Mouse (Mus musculus) limb, embryonic 15.5 days (tissue): ENCODE results near the gene Lhx4. TPM values are rescaled to one million over a fixed set of nuclear protein-coding genes. Genes with fewer than 3 reads are reported as not detected.

ENCODE experiments used
- ATAC-seq: fragments of 200-750 bp; cut with Nextera tagmentation; 2 replicates; pipeline ENCODE4 v1.8.0; 2017; ENCODE audit warnings: low read depth, moderate TSS enrichment; ENCODE audit not compliant: insufficient number of reproducible peaks, low FRiP score, low TSS enrichment
- H3K27ac ChIP-seq: fragments of 300-500 bp; sonication (generic); 2 replicates; pipeline ENCODE4 v1.5.1; 2015; ENCODE audit warnings: moderate library complexity, mild to moderate bottlenecking, inconsistent platforms
- H3K27me3 ChIP-seq: fragments of 300-500 bp; sonication (generic); 2 replicates; pipeline ENCODE4 v1.6.1; 2015; ENCODE audit warnings: inconsistent platforms
- H3K36me3 ChIP-seq: fragments of 300-500 bp; sonication (generic); 2 replicates; pipeline ENCODE4 v1.6.1; 2015; ENCODE audit warnings: inconsistent platforms
- H3K4me1 ChIP-seq: fragments of 300-500 bp; sonication (generic); 2 replicates; pipeline ENCODE4 v1.6.1; 2015; ENCODE audit warnings: inconsistent platforms
- H3K4me2 ChIP-seq: fragments of 300-500 bp; sonication (generic); 2 replicates; pipeline ENCODE4 v1.6.1; 2015; ENCODE audit warnings: mild to moderate bottlenecking, inconsistent platforms
- H3K4me3 ChIP-seq: fragments of 300-500 bp; sonication (generic); 2 replicates; pipeline ENCODE4 v1.5.1; 2015; ENCODE audit warnings: mild to moderate bottlenecking, inconsistent platforms
- H3K9ac ChIP-seq: fragments of 300-500 bp; sonication (generic); 2 replicates; pipeline ENCODE4 v1.6.1; 2015; ENCODE audit warnings: inconsistent platforms
- H3K9me3 ChIP-seq: fragments of 300-500 bp; sonication (generic); 2 replicates; pipeline ENCODE4 v1.6.1; 2016; ENCODE audit warnings: inconsistent platforms
- WGBS: fragments of 180-500 bp; shearing (Covaris S2); methylation state at CpG from one replicate; pipeline ENCODE4 v1.1.7; 2015; 5-methylcytosine and 5-hydroxymethylcytosine counted together
- polyA plus RNA-seq: library from polyadenylated mRNA; unstranded; fragments of >200 nt; fragmentation: Nextera tagmentation; extraction: Ambion mirVana; gene quantifications from 2 replicates; pipeline ENCODE4 v1.2.1, GENCODE M21; 2015

Gene Lhx4
- polyA plus RNA-seq, 1 experiment from 2014 or later, result 0.04 TPM

- no peaks in the 10 kb centered on the region for H3K27me3 ChIP-seq
- H3K4me2 ChIP-seq, result no peak overlapping the region
- no peak for ATAC-seq
- H3K27ac ChIP-seq, result no peak overlapping the region
- H3K4me3 ChIP-seq, result no peak overlapping the region
- H3K9ac ChIP-seq, result no peak overlapping the region
- H3K4me1 ChIP-seq, result peaks cover 6% of the 10 kb centered on the region; the same call in 1 of the 2 replicates
- H3K36me3 ChIP-seq, result no peaks in the 10 kb centered on the region
- no peaks in the 10 kb centered on the region for H3K9me3 ChIP-seq
- 90% methylated on average over 5 of the region's 5 CpGs for WGBS
These were observed 61.9 kb downstream of the Lhx4 start for GRCm38 (mm10) chr1:155689558-155689957.

- WGBS, result 84% methylated on average over 4 of the region's 4 CpGs
- no peak overlapping the region for H3K4me3 ChIP-seq
- no peak for ATAC-seq
- peaks cover 6% of the 10 kb centered on the region; the same call in 1 of the 2 replicates for H3K4me1 ChIP-seq
- no peak overlapping the region for H3K4me2 ChIP-seq
- no peak overlapping the region for H3K9ac ChIP-seq
- H3K36me3 ChIP-seq, result no peaks in the 10 kb centered on the region
- H3K27me3 ChIP-seq, result no peaks in the 10 kb centered on the region
- H3K27ac ChIP-seq, result no peak overlapping the region
- no peaks in the 10 kb centered on the region for H3K9me3 ChIP-seq
These were observed 62.3 kb downstream of the Lhx4 start for GRCm38 (mm10) chr1:155689141-155689540.

DNA sequence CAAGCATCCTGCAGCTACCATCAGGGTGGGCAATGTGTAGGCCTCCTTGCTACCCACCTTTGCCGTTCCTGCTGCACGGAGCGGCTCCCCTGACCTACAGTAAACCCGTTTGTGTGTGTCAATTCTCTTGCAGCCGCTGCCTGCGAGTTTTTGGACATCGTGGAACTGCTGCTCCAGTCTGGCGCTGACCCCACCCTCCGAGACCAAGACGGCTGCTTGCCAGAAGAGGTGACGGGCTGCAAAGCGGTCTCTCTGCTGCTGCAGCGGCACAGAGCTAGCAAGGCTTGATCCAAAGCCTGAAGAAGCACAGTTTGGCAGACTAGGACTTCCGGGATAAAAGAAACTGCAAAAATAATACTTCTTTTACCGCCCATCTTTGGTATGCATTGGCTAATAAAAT lies 64.7 kb downstream of the Lhx4 start:
- Histone ChIP-seq H3K27me3 (no peaks in the 10 kb centered on the region), H3K4me2 (no peak overlapping the region), H3K36me3 (no peaks in the 10 kb centered on the region), H3K4me1 (0 out of 2 replicates have a peak, but pooled peaks cover 3% of the 10 kb centered on the region), H3K9ac (no peak overlapping the region), H3K9me3 (no peaks in the 10 kb centered on the region), H3K4me3 (no peak overlapping the region), H3K27ac (no peak overlapping the region)
- ATAC-seq, result no peak
- WGBS, result 63% methylated on average over 15 of the region's 15 CpGs

DNA sequence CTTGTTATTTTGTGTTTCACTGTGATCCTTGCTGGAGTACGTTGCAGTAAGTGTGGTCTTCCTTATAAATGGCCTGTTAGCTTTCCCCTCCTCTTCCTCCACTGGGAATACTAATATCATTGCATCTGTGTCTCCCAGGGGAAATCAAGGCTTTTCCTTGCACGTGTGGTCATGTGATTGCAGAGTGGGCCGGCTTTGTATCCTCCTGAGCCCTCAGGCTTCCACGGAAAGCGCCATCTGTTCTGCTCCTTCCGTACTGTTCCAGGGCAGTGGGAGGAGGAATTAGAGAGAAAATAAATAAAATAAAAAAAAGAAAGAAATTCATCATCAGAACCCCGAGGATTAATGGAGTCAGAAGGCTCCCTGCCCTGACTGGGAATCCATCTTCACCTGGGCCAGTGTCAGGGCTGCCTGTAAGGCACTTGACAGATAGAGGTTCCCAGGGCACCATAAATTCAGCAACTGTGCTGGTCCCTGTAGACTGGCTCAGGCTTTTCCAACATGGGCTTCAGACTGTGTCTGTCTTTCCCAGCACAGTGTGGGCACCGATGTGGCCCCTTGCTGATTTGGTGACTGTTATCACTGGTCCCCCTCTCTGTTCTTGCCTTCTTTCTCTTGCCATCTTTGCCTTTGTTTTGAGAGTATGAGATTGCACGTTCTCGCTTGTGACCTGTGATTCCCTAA lies 70.2 kb downstream of the Lhx4 start:
- no peak overlapping the region for H3K27ac ChIP-seq
- no peaks in the 10 kb centered on the region for H3K9me3 ChIP-seq
- H3K4me2 ChIP-seq, result no peak overlapping the region
- WGBS, result 60% methylated on average over 10 of the region's 10 CpGs
- H3K4me3 ChIP-seq, result no peak overlapping the region
- H3K36me3 ChIP-seq, result no peaks in the 10 kb centered on the region
- no peak overlapping the region for H3K9ac ChIP-seq
- H3K4me1 ChIP-seq, result no peaks in the 10 kb centered on the region
- no peak for ATAC-seq
- no peaks in the 10 kb centered on the region for H3K27me3 ChIP-seq

GRCm38 (mm10) chr1:155675570-155675969 lies 75.9 kb downstream of the Lhx4 start:
- Histone ChIP-seq H3K4me3 (no peak overlapping the region), H3K4me2 (no peak overlapping the region), H3K27ac (no peak overlapping the region), H3K36me3 (no peaks in the 10 kb centered on the region), H3K9me3 (no peaks in the 10 kb centered on the region), H3K9ac (no peak overlapping the region), H3K4me1 (no peaks in the 10 kb centered on the region), H3K27me3 (no peaks in the 10 kb centered on the region)
- WGBS, result 75% methylated on average over 6 of the region's 6 CpGs
- ATAC-seq, result no peak

DNA sequence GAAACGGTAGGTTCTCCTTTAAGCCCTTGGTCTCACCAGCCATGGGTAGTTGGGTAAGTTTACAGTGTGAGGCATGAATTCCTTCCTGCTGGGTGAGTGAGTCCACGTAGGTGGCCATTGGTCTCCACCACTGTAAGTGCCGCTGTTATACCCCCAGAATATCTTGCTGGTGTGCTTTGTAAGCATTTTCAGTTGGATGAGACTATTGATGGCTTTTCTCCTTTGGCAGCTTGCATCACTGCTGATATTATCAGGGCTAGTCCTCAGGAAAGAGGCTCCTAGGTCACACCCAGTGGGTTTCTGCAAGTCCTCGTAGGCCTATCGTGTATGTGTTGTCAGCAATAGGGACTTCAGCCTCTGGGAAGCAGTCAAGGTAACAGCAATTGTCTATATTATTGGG lies 87.5 kb downstream of the Lhx4 start:
- Histone ChIP-seq H3K9ac (no peak overlapping the region), H3K27ac (no peak overlapping the region), H3K4me1 (no peaks in the 10 kb centered on the region), H3K9me3 (no peaks in the 10 kb centered on the region), H3K36me3 (no peaks in the 10 kb centered on the region), H3K4me3 (no peak overlapping the region), H3K4me2 (no peak overlapping the region), H3K27me3 (no peaks in the 10 kb centered on the region)
- 75% methylated on average over 5 of the region's 5 CpGs for WGBS
- no peak for ATAC-seq

- Histone ChIP-seq H3K36me3 (no peaks in the 10 kb centered on the region), H3K27ac (no peak overlapping the region), H3K9me3 (no peaks in the 10 kb centered on the region), H3K4me3 (no peak overlapping the region), H3K4me2 (no peak overlapping the region), H3K4me1 (no peaks in the 10 kb centered on the region), H3K27me3 (no peaks in the 10 kb centered on the region), H3K9ac (no peak overlapping the region)
- no peak for ATAC-seq
- 81% methylated on average over 5 of the region's 5 CpGs for WGBS
These were observed 95.2 kb downstream of the Lhx4 start for GRCm38 (mm10) chr1:155656321-155656720.

GRCm38 (mm10) chr1:155654961-155655360 lies 96.5 kb downstream of the Lhx4 start:
- 63% methylated on average over 3 of the region's 3 CpGs for WGBS
- no peaks in the 10 kb centered on the region for H3K36me3 ChIP-seq
- H3K9me3 ChIP-seq, result no peaks in the 10 kb centered on the region
- H3K9ac ChIP-seq, result no peak overlapping the region
- no peak overlapping the region for H3K27ac ChIP-seq
- H3K27me3 ChIP-seq, result no peaks in the 10 kb centered on the region
- no peak overlapping the region for H3K4me3 ChIP-seq
- ATAC-seq, result no peak
- no peak overlapping the region for H3K4me2 ChIP-seq
- no peaks in the 10 kb centered on the region for H3K4me1 ChIP-seq

- Histone ChIP-seq H3K36me3 (no peaks in the 10 kb centered on the region), H3K9ac (no peak overlapping the region), H3K4me2 (no peak overlapping the region), H3K4me3 (no peak overlapping the region), H3K27me3 (no peaks in the 10 kb centered on the region), H3K27ac (no peak overlapping the region), H3K4me1 (no peaks in the 10 kb centered on the region), H3K9me3 (no peaks in the 10 kb centered on the region)
- WGBS, result 70% methylated on average over 9 of the region's 9 CpGs
- no peak for ATAC-seq
These were observed 101.2 kb downstream of the Lhx4 start for GRCm38 (mm10) chr1:155650121-155650846.

Other genes with a start within 250 kb of the Lhx4 start
- 67.0 and 73.4 TPM in 2 replicates for gene Acbd6, start 193.6 kb downstream of the Lhx4 start, polyA plus RNA-seq
- 47.3 and 48.0 TPM in 2 replicates for gene Qsox1, start 61.2 kb upstream of the Lhx4 start, polyA plus RNA-seq
- 10.5 and 12.6 TPM in 2 replicates for gene Cep350, start 221.6 kb upstream of the Lhx4 start, polyA plus RNA-seq